Mouse (Mus musculus) spleen, postnatal 0 days (tissue): ENCODE results near the gene Olfr514. TPM values are rescaled to one million over a fixed set of nuclear protein-coding genes. Genes with fewer than 3 reads are reported as not detected.

ENCODE experiments used
- polyA plus RNA-seq: library from polyadenylated mRNA; unstranded; fragments of >200 nt; fragmentation: Nextera tagmentation; extraction: Ambion mirVana; gene quantifications from 2 replicates; pipeline ENCODE4 v1.2.1, GENCODE M21; 2015

The Olfr514 gene
- not detected in 2 replicates for polyA plus RNA-seq

GRCm38 (mm10) chr7:108825897-108826296 is at the start of gene Olfr514:
Gene Olfr514, minus strand, starts transcription at chr7:108825997.

GRCm38 (mm10) chr7:108872279-108872678 is 46.5 kb upstream of the Olfr514 start, which contains the start of gene Olfr517:
Gene Olfr517, minus strand, starts transcription at chr7:108872379.

GRCm38 (mm10) chr7:108850429-108850828 is 24.6 kb upstream of the Olfr514 start, which contains the start of gene Olfr516:
Gene Olfr516, minus strand, starts transcription at chr7:108850529.

Other genes starting within 250 kb of the Olfr514 start
- not detected in 2 replicates for gene Olfr506, start 215.2 kb downstream of the Olfr514 start, polyA plus RNA-seq
- gene Olfr507, start 204.2 kb downstream of the Olfr514 start, polyA plus RNA-seq = not detected in 2 replicates
- not detected in 2 replicates for gene Olfr508, start 196.0 kb downstream of the Olfr514 start, polyA plus RNA-seq
- 0.04 TPM in 1 of 2 replicates, not detected in the other for gene Olfr509, start 174.1 kb downstream of the Olfr514 start, polyA plus RNA-seq
- gene Olfr510, start 159.6 kb downstream of the Olfr514 start, polyA plus RNA-seq = not detected in 2 replicates
- gene Olfr512, start 112.7 kb downstream of the Olfr514 start, polyA plus RNA-seq = not detected in 2 replicates
- gene Olfr513, start 75.0 kb downstream of the Olfr514 start, polyA plus RNA-seq = not detected in 2 replicates
- gene Olfr516, start 24.5 kb upstream of the Olfr514 start, polyA plus RNA-seq = not detected in 2 replicates
- not detected in 2 replicates for gene Olfr517, start 46.4 kb upstream of the Olfr514 start, polyA plus RNA-seq
- not detected in 2 replicates for gene Olfr518, start 59.0 kb upstream of the Olfr514 start, polyA plus RNA-seq
- not detected in 2 replicates for gene Olfr519, start 68.4 kb upstream of the Olfr514 start, polyA plus RNA-seq
- 0.05 and 0.08 TPM in 2 replicates for gene Nlrp10, start 104.2 kb upstream of the Olfr514 start, polyA plus RNA-seq
- gene Eif3f, start 108.4 kb upstream of the Olfr514 start, polyA plus RNA-seq = 67.5 and 71.7 TPM in 2 replicates
- 0.02 TPM in 2 replicates for gene Tub, start 124.3 kb upstream of the Olfr514 start, polyA plus RNA-seq